Mouse (Mus musculus): ENCODE results near the gene Arl15. TPM values are rescaled to one million over a fixed set of nuclear protein-coding genes. Genes with fewer than 3 reads are reported as not detected.

Gene Arl15
- polyA plus RNA-seq, 1 experiment from 2014 or later: 14.2 TPM

GRCm38 (mm10) chr13:113854146-113854545, 59.8 kb downstream of the Arl15 start:
- Histone ChIP-seq H3K36me3 (peaks cover 5% of the 10 kb centered on the region; the same call in 1 of the 2 replicates), H3K27ac (no peak overlapping the region), H3K9ac (no peak overlapping the region), H3K4me1 (peaks cover 2% of the 10 kb centered on the region; the same call in 1 of the 2 replicates), H3K4me3 (no peak overlapping the region), H3K9me3 (replicated peaks) (no peaks in the 10 kb centered on the region), H3K4me2 (replicated peaks) (no peak overlapping the region), H3K27me3 (no peaks in the 10 kb centered on the region)
- ATAC-seq (ENCODE audit: low FRiP score): no peak
- WGBS: 92% methylated on average over 4 of the region's 4 CpGs

GRCm38 (mm10) chr13:113854551-113855312, 60.4 kb downstream of the Arl15 start:
- Histone ChIP-seq H3K4me2 (replicated peaks) (no peak overlapping the region), H3K9me3 (replicated peaks) (no peaks in the 10 kb centered on the region), H3K4me3 (no peak overlapping the region), H3K4me1 (peaks cover 3% of the 10 kb centered on the region; the same call in 1 of the 2 replicates), H3K36me3 (no peaks in the 10 kb centered on the region; the same call in 1 of the 2 replicates), H3K27ac (no peak overlapping the region), H3K27me3 (no peaks in the 10 kb centered on the region), H3K9ac (no peak overlapping the region)
- ATAC-seq (ENCODE audit: low FRiP score): no peak
- 84% methylated on average over 13 of the region's 13 CpGs for WGBS

DNA sequence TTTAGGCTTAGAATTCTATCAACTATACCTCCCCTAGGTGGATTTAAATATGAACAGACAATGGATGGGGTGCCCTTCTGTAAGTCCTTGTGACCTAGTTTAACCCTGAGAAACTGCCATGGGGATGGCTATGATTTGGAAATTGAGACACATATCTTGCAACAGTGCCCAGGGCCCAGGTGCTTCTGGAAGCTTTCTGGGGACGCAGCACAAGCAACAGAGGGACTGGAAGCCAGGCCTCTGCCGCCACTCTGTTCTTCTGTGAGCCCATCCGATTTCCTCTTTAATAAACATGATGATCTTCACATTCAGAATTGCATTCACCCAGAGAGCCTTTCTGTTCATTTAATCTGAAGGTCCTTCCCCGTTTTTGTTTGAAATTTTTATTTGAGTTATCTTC, 62.6 kb downstream of the Arl15 start:
- Histone ChIP-seq H3K4me2 (replicated peaks) (no peak overlapping the region), H3K4me1 (peaks cover 10% of the 10 kb centered on the region; the same call in 1 of the 2 replicates), H3K27ac (no peak overlapping the region), H3K9me3 (replicated peaks) (no peaks in the 10 kb centered on the region), H3K27me3 (no peaks in the 10 kb centered on the region), H3K4me3 (no peak overlapping the region), H3K36me3 (no peaks in the 10 kb centered on the region), H3K9ac (no peak overlapping the region)
- no peak for ATAC-seq (ENCODE audit: low FRiP score)
- WGBS: 87% methylated on average over 4 of the region's 4 CpGs

GRCm38 (mm10) chr13:113858667-113859391, 64.5 kb downstream of the Arl15 start:
- Histone ChIP-seq H3K27me3 (no peaks in the 10 kb centered on the region), H3K4me1 (peaks cover 10% of the 10 kb centered on the region; the same call in 1 of the 2 replicates), H3K36me3 (no peaks in the 10 kb centered on the region), H3K4me3 (no peak overlapping the region), H3K9me3 (replicated peaks) (no peaks in the 10 kb centered on the region), H3K4me2 (replicated peaks) (no peak overlapping the region), H3K27ac (no peak overlapping the region; the same call in 1 of the 2 replicates), H3K9ac (no peak overlapping the region)
- 66% methylated on average over 13 of the region's 13 CpGs for WGBS
- ATAC-seq (ENCODE audit: low FRiP score): peak; percentile 67; the same call in 1 of the 2 replicates

- Histone ChIP-seq H3K36me3 (no peaks in the 10 kb centered on the region), H3K9me3 (replicated peaks) (no peaks in the 10 kb centered on the region), H3K9ac (no peak overlapping the region), H3K4me3 (no peak overlapping the region), H3K27ac (no peak overlapping the region), H3K27me3 (no peaks in the 10 kb centered on the region), H3K4me1 (peaks cover 10% of the 10 kb centered on the region; the same call in 1 of the 2 replicates), H3K4me2 (replicated peaks) (no peak overlapping the region)
- no peak for ATAC-seq (ENCODE audit: low FRiP score)
- whole genome bisulfite sequencing: 74% methylated on average over 11 of the region's 11 CpGs
Measured at GRCm38 (mm10) chr13:113859392-113859776, 65.1 kb downstream of the Arl15 start.

- Histone ChIP-seq H3K9ac (no peak overlapping the region), H3K4me2 (replicated peaks) (no peak overlapping the region), H3K9me3 (replicated peaks) (no peaks in the 10 kb centered on the region), H3K27ac (no peak overlapping the region), H3K36me3 (no peaks in the 10 kb centered on the region), H3K4me1 (peaks cover 10% of the 10 kb centered on the region; the same call in 1 of the 2 replicates), H3K27me3 (no peaks in the 10 kb centered on the region), H3K4me3 (no peak overlapping the region)
- no peak for ATAC-seq (ENCODE audit: low FRiP score)
- WGBS: 80% methylated on average over 4 of the region's 4 CpGs
Measured at GRCm38 (mm10) chr13:113860816-113861215, 66.5 kb downstream of the Arl15 start.

- H3K27ac ChIP-seq: no peak overlapping the region
- no peak overlapping the region for H3K4me2 ChIP-seq (replicated peaks)
- H3K9me3 ChIP-seq (replicated peaks): no peaks in the 10 kb centered on the region
- H3K4me1 ChIP-seq: peaks cover 10% of the 10 kb centered on the region; the same call in 1 of the 2 replicates
- H3K36me3 ChIP-seq: no peaks in the 10 kb centered on the region
- no peak for ATAC-seq (ENCODE audit: low FRiP score)
- no peak overlapping the region for H3K4me3 ChIP-seq
- H3K9ac ChIP-seq: no peak overlapping the region
- 93% methylated on average over 9 of the region's 9 CpGs for WGBS
- no peaks in the 10 kb centered on the region for H3K27me3 ChIP-seq
Measured at GRCm38 (mm10) chr13:113861231-113861630, 66.9 kb downstream of the Arl15 start.

DNA sequence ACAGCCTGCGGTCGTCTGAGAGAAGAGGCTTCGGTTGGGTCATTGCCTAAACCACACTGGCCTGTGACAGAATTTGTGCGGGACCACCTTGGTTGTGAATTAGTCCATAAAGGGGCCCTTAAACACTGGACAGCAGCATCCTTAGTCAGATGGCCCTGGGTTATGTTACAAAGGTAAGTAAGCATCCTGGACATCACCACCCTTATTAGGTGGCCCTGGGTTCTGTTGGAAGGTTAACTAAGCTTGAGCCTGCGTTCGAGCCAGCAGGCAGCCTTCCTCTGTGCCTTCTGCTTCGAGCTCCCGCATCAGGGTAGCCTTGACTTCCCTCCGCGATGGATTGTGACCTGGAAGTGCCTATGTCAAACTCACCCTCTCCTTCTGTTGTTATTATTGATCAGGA, 68.6 kb downstream of the Arl15 start:
- H3K4me3 ChIP-seq: no peak overlapping the region
- no peaks in the 10 kb centered on the region for H3K36me3 ChIP-seq
- no peaks in the 10 kb centered on the region for H3K9me3 ChIP-seq (replicated peaks)
- no peak overlapping the region for H3K9ac ChIP-seq
- peaks cover 10% of the 10 kb centered on the region; the same call in 1 of the 2 replicates for H3K4me1 ChIP-seq
- H3K27ac ChIP-seq: no peak overlapping the region
- H3K4me2 ChIP-seq (replicated peaks): no peak overlapping the region
- no peaks in the 10 kb centered on the region for H3K27me3 ChIP-seq
- ATAC-seq (ENCODE audit: low FRiP score): no peak
- WGBS: 87% methylated on average over 10 of the region's 10 CpGs

DNA sequence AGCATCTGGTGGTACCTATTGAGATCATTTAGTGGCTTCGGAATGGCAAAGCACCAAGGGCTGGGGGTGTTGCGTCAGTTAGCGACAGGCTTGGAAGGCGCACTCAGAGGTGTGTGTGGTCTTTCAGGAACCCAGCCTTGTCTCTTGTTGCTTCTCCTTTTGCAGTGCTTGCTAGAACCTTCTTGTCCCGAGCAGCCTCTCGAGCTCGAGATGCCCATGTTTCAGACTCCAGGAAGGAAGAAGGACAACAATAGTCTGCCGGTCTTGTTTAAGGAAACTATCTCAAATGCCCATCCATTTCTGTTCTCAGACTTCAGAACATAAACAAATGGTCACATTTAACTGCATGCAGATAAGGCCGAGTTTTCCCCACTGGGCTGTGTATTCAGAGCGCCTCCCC, 69.4 kb downstream of the Arl15 start:
- no peak overlapping the region for H3K4me3 ChIP-seq
- ATAC-seq (ENCODE audit: low FRiP score): no peak
- H3K9ac ChIP-seq: no peak overlapping the region
- H3K4me2 ChIP-seq (replicated peaks): no peak overlapping the region
- no peaks in the 10 kb centered on the region for H3K27me3 ChIP-seq
- H3K36me3 ChIP-seq: no peaks in the 10 kb centered on the region
- peaks cover 10% of the 10 kb centered on the region; the same call in 1 of the 2 replicates for H3K4me1 ChIP-seq
- no peaks in the 10 kb centered on the region for H3K9me3 ChIP-seq (replicated peaks)
- no peak overlapping the region for H3K27ac ChIP-seq
- 86% methylated on average over 10 of the region's 10 CpGs for WGBS

DNA sequence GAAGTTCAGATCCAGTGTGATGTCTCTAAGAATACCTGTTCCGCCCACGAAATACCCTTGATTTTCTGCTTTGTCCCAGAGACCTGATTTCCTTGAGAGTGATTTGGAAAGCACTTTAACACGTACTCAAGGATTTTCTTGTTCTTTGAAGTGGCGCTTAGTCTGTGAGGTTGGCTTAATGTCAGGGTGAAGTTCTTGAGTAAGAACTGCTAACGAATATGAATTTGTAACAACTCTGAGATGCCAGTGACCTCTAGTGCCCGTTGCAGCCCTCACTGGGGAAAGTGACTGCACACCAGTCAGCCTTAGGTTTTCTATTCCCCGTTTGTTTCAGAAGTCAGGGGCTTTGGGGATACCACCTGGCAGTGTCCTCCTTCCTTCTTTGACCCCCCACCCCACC, 70.0 kb downstream of the Arl15 start:
- no peak overlapping the region for H3K27ac ChIP-seq
- no peak for ATAC-seq (ENCODE audit: low FRiP score)
- WGBS: 74% methylated on average over 7 of the region's 7 CpGs

DNA sequence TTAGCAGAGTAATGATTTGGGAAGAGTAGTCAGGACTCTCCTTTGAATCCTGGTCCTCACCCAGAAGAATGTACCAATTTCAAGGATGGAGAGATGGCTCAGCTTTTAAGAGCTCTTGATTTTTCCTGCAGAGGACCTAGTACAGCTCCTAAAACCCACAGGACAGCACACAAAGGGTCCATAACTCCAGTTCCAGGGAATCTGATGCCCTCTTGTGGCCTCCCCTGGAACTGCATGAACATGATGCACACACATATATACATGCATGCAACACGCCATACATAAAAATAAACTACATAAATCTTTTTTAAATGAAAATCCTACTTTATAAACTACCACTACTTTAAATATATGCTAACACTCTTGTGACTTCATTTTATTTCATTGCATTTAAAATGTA, 70.6 kb downstream of the Arl15 start:
- Histone ChIP-seq H3K9me3 (replicated peaks) (no peaks in the 10 kb centered on the region), H3K4me1 (0 out of 2 replicates have a peak, but pooled peaks cover 7% of the 10 kb centered on the region), H3K4me3 (no peak overlapping the region), H3K9ac (no peak overlapping the region), H3K4me2 (replicated peaks) (no peak overlapping the region), H3K27me3 (no peaks in the 10 kb centered on the region), H3K27ac (no peak overlapping the region), H3K36me3 (no peaks in the 10 kb centered on the region)
- 44% methylated on average over 1 of the region's 1 CpGs for WGBS
- peak; percentile 57; the same call in 1 of the 2 replicates for ATAC-seq (ENCODE audit: low FRiP score)

More for the DNA sequence above, 70.0 kb downstream of the Arl15 start:
- H3K9ac ChIP-seq: no peak overlapping the region
- no peaks in the 10 kb centered on the region for H3K27me3 ChIP-seq
- no peaks in the 10 kb centered on the region for H3K36me3 ChIP-seq
- no peak overlapping the region for H3K4me3 ChIP-seq
- H3K4me2 ChIP-seq (replicated peaks): no peak overlapping the region
- H3K4me1 ChIP-seq: 0 out of 2 replicates have a peak, but pooled peaks cover 7% of the 10 kb centered on the region
- H3K9me3 ChIP-seq (replicated peaks): no peaks in the 10 kb centered on the region

GRCm38 (mm10) chr13:113865378-113865777, 71.1 kb downstream of the Arl15 start:
- 68% methylated on average over 6 of the region's 6 CpGs for WGBS
- no peak overlapping the region for H3K4me3 ChIP-seq
- H3K27me3 ChIP-seq: no peaks in the 10 kb centered on the region
- no peak overlapping the region for H3K27ac ChIP-seq
- 0 out of 2 replicates have a peak, but pooled peaks cover 7% of the 10 kb centered on the region for H3K4me1 ChIP-seq
- no peak overlapping the region for H3K4me2 ChIP-seq (replicated peaks)
- no peak for ATAC-seq (ENCODE audit: low FRiP score)
- H3K36me3 ChIP-seq: no peaks in the 10 kb centered on the region
- no peaks in the 10 kb centered on the region for H3K9me3 ChIP-seq (replicated peaks)
- no peak overlapping the region for H3K9ac ChIP-seq

Data from hindbrain, embryonic 12.5 days (tissue).